Mouse (Mus musculus): ENCODE results near the gene Sec31a. TPM values are rescaled to one million over a fixed set of nuclear protein-coding genes. Genes with fewer than 3 reads are reported as not detected.

The Sec31a gene
- polyA plus RNA-seq, 1 experiment, result 194 TPM

- no peak for DNase-seq
- H3K4me1 ChIP-seq (ENCODE audit: control insufficient read depth, insufficient read depth, low read length), result peaks cover 7% of the 10 kb centered on the region; the same call in 1 of the 2 replicates
- no peak overlapping the region for H3K4me3 ChIP-seq (replicated peaks; ENCODE audit: extremely low read depth, low read depth, low read length)
- WGBS, result 25% methylated on average over 11 of the region's 11 CpGs
- TF ChIP-seq CTCF (IDR thresholded peaks at IDR 0.05; ENCODE audit: insufficient read depth, low read length) (no peak), POLR2A (IDR thresholded peaks at IDR 0.05; ENCODE audit: borderline replicate concordance, extremely low read depth, low read depth, low read length) (no peak)
Measured at GRCm38 (mm10) chr5:100414474-100415196, 1.4 kb downstream of the Sec31a start.

- WGBS, result 53% methylated on average over 3 of the region's 3 CpGs
- TF ChIP-seq POLR2A (IDR thresholded peaks at IDR 0.05; ENCODE audit: borderline replicate concordance, extremely low read depth, low read depth, low read length) (no peak), CTCF (IDR thresholded peaks at IDR 0.05; ENCODE audit: insufficient read depth, low read length) (no peak)
- no peak for DNase-seq
- H3K4me1 ChIP-seq (ENCODE audit: control insufficient read depth, insufficient read depth, low read length), result peaks cover 9% of the 10 kb centered on the region; the same call in 1 of the 2 replicates
- H3K4me3 ChIP-seq (replicated peaks; ENCODE audit: extremely low read depth, low read depth, low read length), result no peak overlapping the region
Measured at GRCm38 (mm10) chr5:100412886-100413285, 3.1 kb downstream of the Sec31a start.

- no peak for DNase-seq
- Histone ChIP-seq H3K4me3 (replicated peaks; ENCODE audit: extremely low read depth, low read depth, low read length) (no peak overlapping the region), H3K4me1 (ENCODE audit: control insufficient read depth, insufficient read depth, low read length) (peaks cover 6% of the 10 kb centered on the region; the same call in 1 of the 2 replicates)
- WGBS, result 86% methylated on average over 5 of the region's 5 CpGs
- TF ChIP-seq POLR2A (IDR thresholded peaks at IDR 0.05; ENCODE audit: borderline replicate concordance, extremely low read depth, low read depth, low read length), result no peak
- TF ChIP-seq CTCF (IDR thresholded peaks at IDR 0.05; ENCODE audit: insufficient read depth, low read length), result no peak
Measured at GRCm38 (mm10) chr5:100410281-100410680, 5.8 kb downstream of the Sec31a start.

- no peak for TF ChIP-seq CTCF (IDR thresholded peaks at IDR 0.05; ENCODE audit: insufficient read depth, low read length)
- no peak for TF ChIP-seq POLR2A (IDR thresholded peaks at IDR 0.05; ENCODE audit: borderline replicate concordance, extremely low read depth, low read depth, low read length)
- WGBS, result 68% methylated on average over 5 of the region's 5 CpGs
- peaks cover 3% of the 10 kb centered on the region; the same call in 1 of the 2 replicates for H3K4me1 ChIP-seq (ENCODE audit: control insufficient read depth, insufficient read depth, low read length)
- H3K4me3 ChIP-seq (replicated peaks; ENCODE audit: extremely low read depth, low read depth, low read length), result no peak overlapping the region
- DNase-seq, result no peak
Measured at GRCm38 (mm10) chr5:100408485-100408884, 7.5 kb downstream of the Sec31a start.

- no peaks in the 10 kb centered on the region for H3K4me1 ChIP-seq (ENCODE audit: control insufficient read depth, insufficient read depth, low read length)
- DNase-seq, result no peak
- TF ChIP-seq CTCF (IDR thresholded peaks at IDR 0.05; ENCODE audit: insufficient read depth, low read length) (no peak), POLR2A (IDR thresholded peaks at IDR 0.05; ENCODE audit: borderline replicate concordance, extremely low read depth, low read depth, low read length) (no peak)
- WGBS, result 97% methylated on average over 3 of the region's 3 CpGs
- no peak overlapping the region for H3K4me3 ChIP-seq (replicated peaks; ENCODE audit: extremely low read depth, low read depth, low read length)
Measured at GRCm38 (mm10) chr5:100396753-100397152, 19.3 kb downstream of the Sec31a start.

GRCm38 (mm10) chr5:100393681-100394080 lies 22.4 kb downstream of the Sec31a start:
- WGBS, result 43% methylated on average over 3 of the region's 3 CpGs
- Histone ChIP-seq H3K4me3 (replicated peaks; ENCODE audit: extremely low read depth, low read depth, low read length) (no peak overlapping the region), H3K4me1 (ENCODE audit: control insufficient read depth, insufficient read depth, low read length) (no peaks in the 10 kb centered on the region)
- no peak for DNase-seq
- TF ChIP-seq POLR2A (IDR thresholded peaks at IDR 0.05; ENCODE audit: borderline replicate concordance, extremely low read depth, low read depth, low read length), result no peak
- TF ChIP-seq CTCF (IDR thresholded peaks at IDR 0.05; ENCODE audit: insufficient read depth, low read length), result no peak

GRCm38 (mm10) chr5:100392436-100392955 lies 23.5 kb downstream of the Sec31a start:
- Histone ChIP-seq H3K4me1 (ENCODE audit: control insufficient read depth, insufficient read depth, low read length) (no peaks in the 10 kb centered on the region), H3K4me3 (replicated peaks; ENCODE audit: extremely low read depth, low read depth, low read length) (no peak overlapping the region)
- no peak for DNase-seq
- WGBS, result 89% methylated on average over 20 of the region's 20 CpGs
- TF ChIP-seq POLR2A (IDR thresholded peaks at IDR 0.05; ENCODE audit: borderline replicate concordance, extremely low read depth, low read depth, low read length) (no peak), CTCF (IDR thresholded peaks at IDR 0.05; ENCODE audit: insufficient read depth, low read length) (no peak)

GRCm38 (mm10) chr5:100383782-100384510 lies 32.1 kb downstream of the Sec31a start:
- WGBS, result 92% methylated on average over 18 of the region's 18 CpGs
- no peaks in the 10 kb centered on the region for H3K4me1 ChIP-seq (ENCODE audit: control insufficient read depth, insufficient read depth, low read length)
- H3K4me3 ChIP-seq (replicated peaks; ENCODE audit: extremely low read depth, low read depth, low read length), result no peak overlapping the region
- DNase-seq, result no peak
- TF ChIP-seq CTCF (IDR thresholded peaks at IDR 0.05; ENCODE audit: insufficient read depth, low read length), result no peak
- no peak for TF ChIP-seq POLR2A (IDR thresholded peaks at IDR 0.05; ENCODE audit: borderline replicate concordance, extremely low read depth, low read depth, low read length)

- DNase-seq, result no peak
- Histone ChIP-seq H3K4me3 (replicated peaks; ENCODE audit: extremely low read depth, low read depth, low read length) (no peak overlapping the region), H3K4me1 (ENCODE audit: control insufficient read depth, insufficient read depth, low read length) (no peaks in the 10 kb centered on the region)
- TF ChIP-seq CTCF (IDR thresholded peaks at IDR 0.05; ENCODE audit: insufficient read depth, low read length) (no peak), POLR2A (IDR thresholded peaks at IDR 0.05; ENCODE audit: borderline replicate concordance, extremely low read depth, low read depth, low read length) (no peak)
- 91% methylated on average over 7 of the region's 7 CpGs for WGBS
Measured at GRCm38 (mm10) chr5:100381094-100381493, 34.9 kb downstream of the Sec31a start.

Measured in lung, adult 2 months (tissue).